Comparison of ENCODE assay signal across 7 mouse cellular contexts in the genomic region with DNA sequence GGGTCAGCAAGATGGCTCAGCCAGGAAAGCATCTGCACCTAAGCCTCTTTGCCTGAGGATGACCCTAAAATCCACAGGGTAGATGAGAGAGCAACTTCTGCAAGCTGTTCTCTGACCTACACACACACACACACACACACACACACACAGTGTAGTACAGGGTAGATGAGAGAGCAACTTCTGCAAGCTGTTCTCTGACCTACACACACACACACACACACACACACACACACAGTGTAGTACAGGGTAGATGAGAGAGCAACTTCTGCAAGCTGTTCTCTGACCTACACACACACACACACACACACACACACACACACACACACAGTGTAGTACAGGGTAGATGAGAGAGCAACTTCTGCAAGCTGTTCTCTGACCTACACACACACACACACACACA.
DNase-seq lines count a peak whose midpoint lies in the region; ATAC-seq lines count a peak whose summit lies in the region.
"Not testable (repeated sequence)": the region's sequence is repeated elsewhere in the genome, so short reads cannot be mapped to it uniquely, and the experiment has no call there.

No protein-coding gene starts in this region.

- peak; percentile 36 for ATAC-seq in activated CD4-positive, CD25-positive, alpha-beta regulatory T cell, adult 4 months
- peak; percentile 42 for ATAC-seq in erythroid progenitor cell, adult 5-6 weeks (replicated peaks; ENCODE audit: low FRiP score, poor library complexity, severe bottlenecking)
- peak; percentile 85 to 90 for ATAC-seq in hematopoietic stem cell, adult 5-6 weeks (replicated peaks in 1 of 2; ENCODE audit: insufficient read depth in 1 of 2, low FRiP score in 2 of 2, low TSS enrichment in 1 of 2, low read depth in 1 of 2, poor library complexity in 2 of 2, severe bottlenecking in 2 of 2)
- peak; percentile 64; the same call in 1 of the 2 replicates for ATAC-seq in kidney, embryonic 14.5 days (ENCODE audit: low FRiP score, low TSS enrichment)
- peak; percentile 70 for ATAC-seq in liver, embryonic 15.5 days (ENCODE audit: insufficient read depth)
- ATAC-seq in midbrain, embryonic 11.5 days (ENCODE audit: low FRiP score) = peak; percentile 41
- ATAC-seq in neutrophil, adult 5-6 weeks (ENCODE audit: extremely low read depth, insufficient number of reproducible peaks, low FRiP score, poor library complexity, severe bottlenecking) = peak; percentile 74

- not testable (repeated sequence) for H3K27ac ChIP-seq in kidney, embryonic 14.5 days (ENCODE audit: low read depth, low read length); liver, embryonic 15.5 days (replicated peaks); midbrain, embryonic 11.5 days (ENCODE audit: low read depth, low read length)

- H3K4me1 ChIP-seq in kidney, embryonic 14.5 days (ENCODE audit: control insufficient read depth, insufficient read depth, low read length); liver, embryonic 15.5 days (replicated peaks); midbrain, embryonic 11.5 days (ENCODE audit: control insufficient read depth, insufficient read depth, low read length): not testable (repeated sequence)

- not testable (repeated sequence) for H3K4me3 ChIP-seq in kidney, embryonic 14.5 days (ENCODE audit: low read length); liver, embryonic 15.5 days (replicated peaks); midbrain, embryonic 11.5 days (ENCODE audit: low read depth, low read length)

- not testable (repeated sequence) for H3K27me3 ChIP-seq in kidney, embryonic 14.5 days (ENCODE audit: control insufficient read depth, insufficient read depth, low read length); liver, embryonic 15.5 days; midbrain, embryonic 11.5 days (ENCODE audit: control insufficient read depth, insufficient read depth, low read length)

- H3K9ac ChIP-seq in kidney, embryonic 14.5 days (ENCODE audit: low read depth, low read length); liver, embryonic 15.5 days; midbrain, embryonic 11.5 days (ENCODE audit: low read length): not testable (repeated sequence)

- H3K4me2 ChIP-seq in kidney, embryonic 14.5 days (replicated peaks; ENCODE audit: low read depth, low read length); liver, embryonic 15.5 days; midbrain, embryonic 11.5 days: not testable (repeated sequence)

- not testable (repeated sequence) for H3K9me3 ChIP-seq in kidney, embryonic 14.5 days (ENCODE audit: control insufficient read depth, low read length); liver, embryonic 15.5 days (replicated peaks); midbrain, embryonic 11.5 days (ENCODE audit: control insufficient read depth, low read length)

- H3K36me3 ChIP-seq in kidney, embryonic 14.5 days (ENCODE audit: control insufficient read depth, insufficient read depth, low read length); liver, embryonic 15.5 days (replicated peaks); midbrain, embryonic 11.5 days (ENCODE audit: control insufficient read depth, insufficient read depth, low read length): not testable (repeated sequence)

- DNase-seq in midbrain, embryonic 11.5 days (ENCODE audit: low spot score, missing footprints) = not testable (repeated sequence)

Comparison
In these comparisons a context has a peak if more than half of its experiments do, and no peak if none do; other contexts are left out.
1. ATAC-seq: peak in every context shown above with its lines; median percentile 88 in hematopoietic stem cell, adult 5-6 weeks; 74 in neutrophil, adult 5-6 weeks; 70 in liver, embryonic 15.5 days; 64 in kidney, embryonic 14.5 days; 42 in erythroid progenitor cell, adult 5-6 weeks; 41 in midbrain, embryonic 11.5 days; 36 in activated CD4-positive, CD25-positive, alpha-beta regulatory T cell, adult 4 months.